Mouse (Mus musculus) c-Kit-positive CD71-positive TER-119-positive erythroid progenitor cells, embryonic 14.5 days (primary cell): ENCODE results near the gene Umodl1.

Source experiments
- DNase-seq: peaks from one replicate; pipeline ENCODE4 v3.0.0-alpha.2; 2013; ENCODE audit warnings: low spot score

Umodl1 gene

DNA sequence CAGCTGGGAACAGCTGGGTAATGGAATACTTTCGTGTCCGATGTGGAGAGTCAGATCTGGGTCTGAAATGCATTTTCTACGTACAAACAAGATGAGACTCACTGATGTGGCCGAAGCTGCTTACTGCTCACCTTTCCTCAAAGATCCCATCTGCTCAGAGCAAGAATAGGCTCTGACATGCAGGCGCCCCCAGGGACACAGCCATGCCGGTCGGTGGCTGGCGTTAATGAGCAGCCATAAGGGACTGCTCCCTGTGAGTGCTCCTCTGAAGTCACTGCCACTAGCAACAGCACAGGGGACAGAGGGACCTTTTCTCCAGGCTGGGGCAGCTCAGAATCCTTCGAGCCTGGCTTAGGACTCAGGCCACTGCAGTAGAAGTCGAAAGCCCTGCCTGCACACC is at the start of gene Umodl1:
TSS of gene Umodl1 (plus strand) at position 301 of the 400 bp plus-strand sequence.
- no peak for DNase-seq

DNA sequence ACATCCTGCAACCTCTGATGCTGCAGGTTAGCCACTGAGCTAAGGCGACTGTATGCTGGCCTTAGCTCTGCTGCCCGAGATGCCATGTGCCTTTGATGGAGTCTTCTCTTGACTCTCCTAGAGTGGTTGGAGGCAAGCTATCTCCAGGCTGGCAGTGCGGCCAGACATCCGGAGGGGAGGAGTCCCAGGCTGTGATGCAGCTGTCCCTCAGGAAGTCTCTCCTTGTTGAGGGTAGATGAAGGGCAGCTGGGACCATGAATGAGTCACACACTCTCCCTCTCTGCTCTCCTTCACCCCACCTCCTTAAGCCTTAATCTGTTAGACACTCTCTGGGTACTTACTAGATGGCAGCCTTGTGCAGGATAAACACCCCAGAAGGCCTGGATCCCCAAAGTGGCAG is 46.9 kb upstream of the Umodl1 start:
- no peak for DNase-seq

DNA sequence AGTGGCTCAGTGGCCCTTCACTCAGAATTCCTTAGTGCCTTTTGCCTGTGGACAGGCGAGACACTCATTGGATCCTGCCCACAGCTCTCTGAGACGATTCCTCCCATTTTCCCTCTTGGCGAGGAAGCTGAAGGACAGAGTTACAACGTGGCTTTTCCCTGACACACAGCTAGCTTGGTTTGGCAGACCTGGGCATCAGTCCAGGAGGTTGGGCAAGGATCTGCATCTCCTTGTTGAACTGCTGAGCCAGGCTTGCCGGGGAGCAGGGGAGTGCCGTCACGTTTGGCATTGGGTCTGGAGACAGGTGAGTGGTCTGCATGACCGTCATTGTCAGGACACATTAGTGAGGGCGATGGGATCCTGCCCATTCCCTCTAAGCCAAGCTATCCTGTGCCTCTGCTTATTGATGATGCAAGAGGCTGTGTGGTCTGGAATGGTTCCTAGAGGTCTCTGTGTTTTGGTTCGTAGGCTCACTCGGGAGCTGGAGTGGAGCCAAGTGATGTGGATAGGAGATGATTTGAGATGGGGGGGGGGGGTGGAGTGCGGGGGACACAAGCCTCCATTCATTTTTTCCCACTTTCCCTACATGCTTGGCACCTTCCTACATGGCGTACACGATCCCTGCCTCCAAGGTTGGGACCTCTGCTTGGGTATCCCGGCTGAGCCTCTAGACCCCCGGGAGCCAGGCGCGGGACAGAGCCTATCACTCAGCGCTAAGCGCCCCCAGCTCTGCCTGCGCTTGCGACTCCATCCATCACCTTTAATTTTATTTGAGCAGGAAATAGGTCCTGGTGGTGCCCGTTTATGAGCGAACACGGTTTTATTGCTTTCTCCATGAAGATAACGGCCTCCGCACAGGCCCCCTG is 43.3 kb upstream of the Umodl1 start:
- DNase-seq: no peak

DNA sequence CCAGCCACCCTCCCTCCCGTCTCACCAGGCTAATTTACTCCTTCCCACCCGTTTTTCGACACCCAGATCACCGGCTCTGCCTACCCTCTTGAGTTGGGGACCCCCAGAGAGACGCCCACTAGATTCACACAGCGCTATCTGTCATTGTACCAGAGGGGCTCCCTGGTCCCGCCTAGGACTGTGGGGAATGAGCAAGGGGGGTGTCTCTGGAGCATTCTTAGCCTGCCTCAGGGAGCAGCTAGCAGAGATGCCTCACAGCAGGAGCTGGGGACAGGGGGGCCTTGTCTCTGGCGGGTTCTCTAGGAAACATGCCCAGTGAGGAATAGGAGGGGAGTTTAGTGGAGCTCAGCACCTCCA is 42.7 kb upstream of the Umodl1 start:
- no peak for DNase-seq

DNA sequence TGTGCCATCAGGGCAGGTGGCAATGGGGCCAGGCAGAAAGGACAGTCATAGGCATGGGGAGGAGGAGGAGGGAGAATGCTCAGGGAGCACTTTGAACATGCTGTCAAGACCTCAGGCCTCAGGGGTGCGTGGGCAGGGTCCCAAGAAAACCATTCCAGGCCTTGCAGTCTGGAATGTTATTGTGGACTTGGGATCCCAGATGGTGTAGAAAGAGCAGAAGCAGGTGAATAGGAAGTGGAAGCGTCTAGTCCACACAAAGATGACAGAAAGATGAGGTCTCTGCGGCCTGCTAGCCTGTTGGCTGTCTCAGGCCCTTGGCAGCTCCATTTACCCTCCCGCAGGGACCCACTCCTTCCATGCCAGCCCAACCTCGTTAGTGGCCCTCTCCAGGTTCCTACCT is 41.9 kb upstream of the Umodl1 start:
- DNase-seq: no peak

DNA sequence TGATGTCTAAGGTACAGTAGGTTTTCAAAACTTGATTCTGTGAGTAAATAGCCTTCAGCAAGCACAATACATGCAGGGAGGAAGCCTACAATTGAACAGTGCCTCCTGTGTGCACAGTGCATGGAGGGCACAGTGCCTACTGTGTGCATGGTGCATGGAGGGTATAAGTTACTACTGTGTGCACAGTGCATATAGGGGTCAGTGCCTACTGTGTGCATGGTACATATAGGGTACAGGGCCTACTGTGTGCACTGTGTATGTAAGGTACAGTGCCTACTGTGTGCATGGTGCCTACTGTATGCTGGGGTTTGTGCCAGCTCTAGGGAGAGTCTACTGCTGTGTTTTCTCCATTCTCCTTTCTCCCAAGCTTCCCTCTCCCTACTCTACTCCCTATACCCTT is 40.2 kb upstream of the Umodl1 start:
- no peak for DNase-seq

DNA sequence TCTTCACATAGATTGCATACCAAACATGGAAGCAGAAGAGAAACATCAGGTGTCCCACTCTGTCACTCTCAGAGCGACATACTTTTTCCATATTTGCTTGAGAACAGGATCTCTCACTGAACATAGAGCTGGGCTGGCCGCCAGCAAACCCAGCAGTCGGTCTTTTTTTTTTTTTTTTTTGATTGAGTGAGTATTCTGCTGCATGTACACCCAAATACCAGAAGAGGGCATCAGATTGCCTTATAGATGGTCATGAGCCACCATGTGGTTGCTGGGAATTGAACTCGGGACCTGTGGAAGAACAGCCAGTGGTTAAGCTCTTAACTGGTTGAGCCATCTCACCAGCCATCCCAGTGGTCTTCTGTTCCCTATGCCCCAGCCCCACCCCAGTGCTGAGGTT is 30.9 kb upstream of the Umodl1 start:
- DNase-seq: no peak

DNA sequence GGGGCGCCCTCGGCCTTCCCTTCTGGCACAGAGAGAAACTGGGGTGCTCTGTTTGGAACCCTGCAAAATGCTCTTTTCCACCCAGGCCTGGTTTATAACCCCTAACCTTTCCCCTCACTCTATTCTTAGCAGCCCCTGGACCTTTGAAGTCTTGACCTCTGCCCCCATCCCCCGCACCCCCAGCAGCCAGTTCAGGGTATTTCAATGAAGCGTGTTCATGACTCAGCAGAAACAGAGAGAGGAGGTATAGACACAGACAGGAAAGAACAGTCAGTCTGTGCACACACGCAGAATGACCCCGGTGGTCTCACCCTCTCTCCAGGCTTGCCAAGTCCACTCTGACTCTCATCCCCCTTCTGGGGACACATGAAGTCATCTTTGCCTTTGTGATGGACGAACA is 23.6 kb upstream of the Umodl1 start:
- no peak for DNase-seq

DNA sequence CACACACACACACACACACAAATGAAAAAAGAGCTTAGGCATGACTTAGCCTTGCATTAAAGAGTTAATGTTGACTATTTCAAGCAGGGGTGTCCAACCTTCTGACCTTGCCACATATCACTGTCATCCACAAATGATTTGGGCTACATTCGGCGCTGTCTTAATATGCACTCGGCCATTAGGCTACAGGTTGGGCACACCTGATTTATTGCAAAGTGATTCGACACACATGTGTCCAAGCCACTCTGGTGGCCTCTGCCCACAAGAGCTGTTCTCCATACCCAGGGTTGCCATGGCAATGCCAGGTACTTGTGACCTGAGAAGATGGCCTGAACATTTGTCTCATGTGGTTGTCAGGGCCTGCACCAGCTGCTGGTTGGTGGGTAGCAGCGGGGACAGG is 21.6 kb upstream of the Umodl1 start:
- no peak for DNase-seq

DNA sequence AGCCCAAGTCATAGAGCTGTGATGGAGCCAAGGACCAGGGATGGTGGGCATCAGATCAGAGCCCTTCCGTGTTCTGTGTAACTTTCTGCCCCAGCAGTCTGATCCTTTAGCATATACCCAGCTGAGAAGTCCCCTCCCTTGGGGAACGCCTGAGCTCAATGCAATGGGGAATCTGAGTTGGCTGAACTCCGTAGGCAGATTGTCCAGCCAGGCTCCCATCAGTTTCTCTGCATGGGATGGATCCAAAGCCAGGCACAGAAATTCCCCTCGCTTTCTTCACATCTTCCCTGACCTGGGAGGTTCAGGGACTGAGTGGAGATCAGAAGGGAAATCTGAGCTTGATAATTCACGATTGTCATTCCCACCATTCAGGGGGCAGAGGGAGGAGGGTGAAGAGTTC is 19.1 kb upstream of the Umodl1 start:
- DNase-seq: no peak

DNA sequence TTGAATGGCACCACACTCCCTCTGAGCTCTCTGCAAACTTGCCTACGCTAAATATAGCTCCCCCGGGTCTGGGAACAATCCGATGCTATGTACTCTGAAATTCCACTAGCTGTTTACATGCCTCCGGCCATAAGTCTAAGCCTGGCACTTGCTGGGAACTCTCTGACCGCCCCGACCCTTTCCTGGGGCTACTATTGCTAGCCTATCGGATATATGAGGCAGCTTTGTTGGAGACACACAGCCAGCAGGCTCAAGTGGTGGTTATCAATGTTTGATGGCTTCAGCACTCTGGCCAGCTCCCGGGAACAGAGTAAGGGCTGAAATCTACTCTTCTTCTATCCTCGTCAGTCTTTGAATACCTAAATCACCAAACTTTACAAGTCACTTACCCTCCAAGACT is 15.9 kb upstream of the Umodl1 start:
- no peak for DNase-seq

DNA sequence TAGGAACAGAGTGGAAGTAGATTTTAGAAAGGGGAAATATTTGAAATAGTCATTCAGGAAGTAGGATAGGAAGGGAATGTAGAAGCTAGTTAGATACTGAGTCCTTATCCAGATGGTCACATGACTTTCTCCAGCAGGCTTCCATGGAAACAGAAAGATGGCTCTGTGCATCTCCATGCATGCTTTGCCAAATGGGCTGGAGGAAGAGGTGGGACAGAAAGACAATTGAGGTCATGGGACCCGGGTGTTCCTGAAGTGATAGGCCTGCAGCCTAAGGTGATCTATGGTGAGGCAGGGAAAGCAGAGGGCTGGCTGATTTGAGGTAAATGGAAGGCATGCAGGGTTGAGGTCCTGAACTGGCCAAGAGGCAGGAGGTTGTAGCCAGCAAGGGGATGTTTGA is 6.1 kb upstream of the Umodl1 start:
- no peak for DNase-seq

DNA sequence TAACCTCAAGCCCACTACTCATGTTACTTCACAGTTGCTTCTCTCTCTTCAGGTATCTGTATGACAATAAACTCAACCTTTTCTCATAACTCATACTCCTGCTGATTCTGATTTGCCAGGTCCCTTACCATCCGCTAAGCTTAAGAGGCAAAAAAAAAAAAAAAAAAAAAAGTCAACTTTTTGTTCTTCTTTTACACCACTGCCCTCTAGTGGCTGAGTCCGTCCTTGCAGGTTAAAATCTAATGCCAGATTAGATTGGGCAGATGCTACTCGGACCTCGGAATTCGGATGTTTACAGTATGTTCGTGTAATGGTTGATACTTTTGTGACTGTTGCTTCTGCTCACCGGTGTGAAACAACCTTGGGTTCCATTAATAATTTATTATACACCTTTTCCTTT is 3.7 kb upstream of the Umodl1 start:
- DNase-seq: peak; percentile 43

DNA sequence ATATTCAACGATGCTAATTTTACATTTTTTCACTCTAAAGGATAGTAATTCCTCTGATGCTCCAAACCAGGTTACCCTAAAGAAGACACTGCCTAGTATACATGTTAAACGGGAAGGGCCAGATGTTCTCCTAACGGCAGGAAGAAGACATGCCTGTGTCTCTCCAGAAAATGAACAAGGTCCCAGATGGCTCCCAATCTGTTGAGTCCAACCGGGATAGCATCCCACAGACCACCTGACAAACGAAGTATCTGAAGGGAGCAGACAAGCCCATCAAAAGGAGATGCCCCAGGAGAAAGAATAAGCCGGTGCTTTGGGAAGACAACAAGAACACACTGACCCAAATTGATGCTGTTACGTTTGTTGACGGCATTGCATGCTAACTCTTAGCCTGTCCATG is 2.8 kb upstream of the Umodl1 start:
- DNase-seq: no peak

DNA sequence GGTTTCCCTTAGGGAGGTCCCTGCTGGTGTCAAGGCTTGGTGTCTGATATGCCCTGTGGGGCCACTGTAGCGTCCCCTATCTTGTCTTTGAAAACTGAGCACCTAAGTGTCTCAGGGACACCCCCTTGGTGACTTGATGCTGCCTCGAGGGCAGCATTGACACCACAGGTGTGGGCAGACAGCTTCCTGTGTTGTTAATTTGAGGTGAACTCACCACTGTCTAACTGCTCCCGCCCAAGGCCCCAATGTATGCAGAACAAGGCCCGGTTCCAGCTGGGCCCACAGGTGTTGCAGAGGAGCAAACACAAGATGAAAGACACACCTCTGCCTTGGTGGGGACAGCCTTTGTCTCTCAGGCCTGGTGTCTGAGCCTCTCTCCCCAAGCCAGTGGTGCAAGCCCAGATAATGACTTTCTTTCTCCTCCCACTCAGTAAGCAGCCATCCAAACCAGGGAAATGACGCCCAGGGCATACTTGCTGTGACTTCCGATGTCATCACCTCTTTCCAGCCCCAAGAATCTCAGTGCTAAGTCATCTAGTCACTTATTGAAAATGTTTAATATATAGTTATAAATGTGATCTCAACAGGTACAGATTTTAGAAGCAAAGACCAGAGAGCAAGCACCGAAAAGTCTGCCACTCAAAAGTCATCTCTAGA is 7.6 kb downstream of the Umodl1 start:
- no peak for DNase-seq

DNA sequence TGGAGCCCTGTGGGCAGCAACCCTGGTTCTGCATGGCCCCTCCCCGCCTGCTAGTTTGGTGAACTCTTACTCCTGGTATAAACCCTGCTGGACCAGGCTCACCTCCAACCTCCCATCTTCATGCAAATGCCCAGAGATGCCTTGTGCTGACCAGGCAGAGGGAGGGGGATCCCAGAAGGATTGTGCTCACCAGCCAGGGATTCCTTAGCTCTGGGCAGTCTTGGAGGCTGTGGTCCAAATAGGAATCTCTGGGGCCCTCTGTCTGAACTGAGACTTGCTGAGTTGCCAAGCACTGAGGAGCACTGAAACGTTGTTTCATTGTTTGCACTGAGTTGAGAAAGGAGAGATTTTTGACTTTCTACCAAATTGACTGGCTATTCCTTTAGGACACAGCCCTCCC is 8.4 kb downstream of the Umodl1 start:
- no peak for DNase-seq

DNA sequence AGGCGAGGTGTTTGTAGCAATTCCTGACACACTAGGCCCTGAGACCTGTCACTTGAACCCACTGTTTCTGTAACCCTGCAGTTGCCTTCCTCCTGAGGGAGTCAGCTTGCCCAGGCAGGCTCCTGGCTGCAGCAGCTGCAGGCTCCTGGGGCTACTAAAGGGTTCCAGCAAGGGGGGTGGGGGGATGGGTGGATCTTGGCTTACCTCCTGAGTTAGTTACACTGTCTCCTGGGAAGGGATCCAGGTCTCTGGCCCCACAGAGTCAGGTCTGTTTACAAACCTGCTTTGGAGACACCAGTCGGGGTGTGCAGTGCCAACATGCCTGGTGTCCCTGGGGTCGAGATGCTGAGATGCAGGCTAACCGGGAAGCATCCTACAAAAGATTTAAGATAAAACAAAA is 15.5 kb downstream of the Umodl1 start:
- no peak for DNase-seq

DNA sequence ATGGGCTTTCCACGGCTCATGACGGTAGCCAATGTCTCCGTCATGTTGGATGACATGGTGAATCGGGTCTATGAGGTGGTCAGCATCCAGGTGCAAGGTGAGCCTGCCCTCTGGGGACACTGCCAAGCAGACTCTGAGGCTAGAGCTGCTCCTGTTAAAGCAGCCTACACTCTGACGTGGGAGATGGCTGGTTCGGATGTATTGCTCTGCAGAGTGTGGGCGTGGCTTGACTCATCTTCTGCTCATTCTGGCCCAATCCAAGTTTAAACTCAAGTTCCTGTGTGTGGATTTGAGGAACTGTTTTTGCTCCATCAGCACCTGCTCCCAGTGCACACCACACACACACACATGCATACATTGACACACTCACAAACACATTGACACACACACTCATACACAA is 17.4 kb downstream of the Umodl1 start:
- no peak for DNase-seq

DNA sequence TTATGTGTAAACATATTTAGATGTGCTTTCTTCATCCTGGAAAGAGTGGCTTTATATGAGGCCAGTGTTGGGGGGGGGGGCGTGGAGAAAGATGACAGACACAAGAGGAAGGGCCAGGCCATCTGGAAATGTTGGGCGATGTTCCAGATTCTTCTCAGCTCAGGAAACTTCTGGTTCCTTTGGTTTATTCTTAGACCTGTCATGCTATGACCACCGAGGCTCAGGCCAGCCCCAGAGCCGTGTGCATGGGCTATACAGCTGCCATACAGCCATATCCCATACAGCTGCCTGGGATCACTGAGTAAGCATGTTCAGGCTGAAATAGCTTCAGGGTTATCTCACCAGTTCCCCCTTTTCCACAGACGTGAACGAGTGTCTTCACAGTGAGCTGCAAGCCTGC is 18.9 kb downstream of the Umodl1 start:
- DNase-seq: no peak

DNA sequence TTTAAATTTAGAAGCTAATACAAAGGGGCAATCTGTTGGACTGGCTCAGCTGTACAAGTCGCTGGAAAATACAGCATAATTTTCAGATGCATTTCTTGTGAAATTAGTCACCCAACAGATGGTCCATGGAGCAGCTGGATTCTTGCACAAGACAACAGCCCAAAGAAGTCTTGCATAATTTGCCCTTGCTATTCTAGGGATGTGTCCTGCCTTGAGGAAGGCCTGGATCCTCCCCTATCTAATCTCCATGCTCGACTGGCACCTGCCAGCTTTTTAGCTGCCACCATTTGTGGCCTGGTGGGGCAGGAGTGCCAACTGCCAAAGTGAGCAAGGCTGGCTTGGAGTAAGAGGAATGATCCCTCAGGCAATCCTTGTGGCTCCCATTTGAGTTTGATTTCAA is 22.9 kb downstream of the Umodl1 start:
- no peak for DNase-seq

DNA sequence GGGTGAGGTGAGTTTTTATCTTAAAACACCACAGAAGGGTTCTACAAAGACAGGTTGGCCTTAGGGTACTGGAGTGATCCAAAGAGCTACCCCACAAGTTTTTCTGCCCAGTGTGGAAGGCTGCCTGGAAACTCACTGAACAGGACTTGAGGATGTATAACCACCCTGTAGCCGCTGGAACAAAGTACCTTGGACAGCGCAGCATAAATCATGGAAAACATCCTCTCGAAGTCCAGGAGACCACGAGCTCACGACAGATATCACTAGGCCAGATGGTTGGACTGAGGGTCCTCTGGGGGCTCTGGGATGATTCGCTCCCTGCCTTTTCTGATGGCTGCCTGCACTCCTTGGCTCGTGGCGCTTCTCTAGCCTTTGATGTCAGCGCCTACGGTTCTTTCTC is 24.1 kb downstream of the Umodl1 start:
- DNase-seq: no peak

DNA sequence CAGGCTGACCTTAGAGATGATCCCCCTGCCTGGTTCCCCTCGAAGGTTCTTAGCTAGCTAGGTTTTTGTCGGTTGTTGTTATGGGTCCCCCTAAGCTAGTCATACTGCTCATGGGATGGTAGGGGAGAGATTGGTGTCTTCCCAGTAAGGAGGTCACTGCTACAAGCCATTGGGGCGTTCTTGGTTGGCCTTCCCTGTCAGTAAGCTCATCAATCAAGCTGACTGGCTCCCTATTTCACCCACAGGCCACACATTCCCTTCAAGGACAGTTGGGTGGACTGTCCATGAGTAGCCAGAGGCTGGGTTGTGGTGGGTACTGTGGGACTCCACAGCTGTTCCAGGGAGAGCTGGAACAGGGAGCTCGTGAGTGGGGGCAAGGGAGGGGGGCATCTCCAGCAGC is 29.1 kb downstream of the Umodl1 start:
- no peak for DNase-seq

DNA sequence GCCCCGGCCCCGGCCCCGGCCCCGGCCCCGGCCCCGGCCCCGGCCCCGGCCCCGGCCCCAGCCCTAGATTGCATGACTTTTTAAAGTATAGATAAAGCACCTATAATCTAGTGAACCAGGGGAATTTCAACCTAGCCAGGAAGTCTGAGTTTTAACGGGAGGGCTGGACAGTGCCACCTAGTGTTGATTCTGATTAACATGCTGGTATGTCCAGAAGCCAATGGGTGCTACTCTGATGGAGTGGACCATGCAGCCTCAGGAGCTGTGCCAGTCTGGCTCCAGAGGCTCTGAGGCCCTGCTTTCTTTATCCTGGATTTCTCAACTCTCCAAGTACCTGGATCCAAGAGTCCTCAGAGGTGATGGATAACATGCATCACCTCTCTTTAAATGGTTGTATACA is 35.8 kb downstream of the Umodl1 start:
- no peak for DNase-seq

DNA sequence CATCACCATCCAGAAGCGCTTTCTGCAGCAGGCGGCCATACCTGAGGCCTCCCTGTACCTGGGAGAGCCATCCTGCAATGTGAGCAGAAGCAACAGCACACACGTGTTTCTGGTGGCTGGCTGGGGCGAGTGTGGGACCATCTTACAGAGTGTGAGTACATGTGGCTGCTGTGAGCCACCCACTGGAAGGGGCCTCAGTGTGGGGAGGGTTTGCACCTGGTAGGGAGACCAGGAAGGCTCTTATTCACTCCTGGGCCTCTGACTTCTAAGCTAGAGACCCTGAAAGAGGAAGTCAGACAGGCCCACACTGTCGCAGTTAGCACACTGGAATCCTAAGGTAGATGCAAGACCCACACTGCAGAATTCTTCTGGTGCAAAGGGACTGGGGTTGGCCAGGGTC is 41.9 kb downstream of the Umodl1 start:
- no peak for DNase-seq
